Mouse (Mus musculus) kidney, postnatal 0 days (tissue): ENCODE measurements around the gene Comp. TPM values are rescaled to one million over a fixed set of nuclear protein-coding genes. Genes with fewer than 3 reads are reported as not detected.

ENCODE experiments used
- ATAC-seq: fragments of 200-750 bp; cut with Nextera tagmentation; replicated peaks from 2 replicates; pipeline ENCODE4 v1.8.0; 2017; ENCODE audit warnings: low read depth, moderate number of reproducible peaks, moderate TSS enrichment, moderate library complexity; ENCODE audit not compliant: low FRiP score
- DNase-seq: peaks from one replicate; pipeline ENCODE4 v3.0.0-alpha.2; 2016; ENCODE audit warnings: low spot score
- H3K27ac ChIP-seq: fragments of 300-500 bp; sonication (generic); 2 replicates; pipeline ENCODE4 v1.5.1; 2014; ENCODE audit warnings: mild to moderate bottlenecking
- H3K27me3 ChIP-seq: fragments of 300-500 bp; sonication (generic); 2 replicates; pipeline ENCODE4 v1.6.1; 2014; ENCODE audit warnings: low read length, mixed read lengths; ENCODE audit not compliant: insufficient read depth
- H3K36me3 ChIP-seq: fragments of 300-500 bp; sonication (generic); 2 replicates; pipeline ENCODE4 v1.6.1; 2014; ENCODE audit warnings: low read length, mixed read lengths; ENCODE audit not compliant: insufficient read depth
- H3K4me1 ChIP-seq: fragments of 300-500 bp; sonication (generic); replicated peaks from 2 replicates; pipeline ENCODE4 v1.6.1; 2014; ENCODE audit warnings: antibody characterized with exemption, low read length, mixed read lengths; ENCODE audit not compliant: insufficient read depth
- H3K4me2 ChIP-seq: fragments of 300-500 bp; sonication (generic); 2 replicates; pipeline ENCODE4 v1.6.1; 2014; ENCODE audit warnings: mild to moderate bottlenecking, low read length, moderate library complexity, mixed read lengths
- H3K4me3 ChIP-seq: fragments of 300-500 bp; sonication (generic); replicated peaks from 2 replicates; pipeline ENCODE4 v1.5.1; 2014; ENCODE audit warnings: low read depth, low read length
- H3K9ac ChIP-seq: fragments of 300-500 bp; sonication (generic); 2 replicates; pipeline ENCODE4 v1.6.1; 2014; ENCODE audit warnings: low read depth, low read length
- H3K9me3 ChIP-seq: fragments of 300-500 bp; sonication (generic); replicated peaks from 2 replicates; pipeline ENCODE4 v1.6.1; 2016; ENCODE audit warnings: low read length, inconsistent platforms, mixed read lengths
- CTCF ChIP-seq: IDR thresholded peaks from 2 replicates; pipeline ENCODE4 v1.5.1; 2016; ENCODE audit warnings: antibody characterized with exemption, low read depth, mild to moderate bottlenecking, moderate library complexity
- whole genome bisulfite sequencing: fragments of 180-500 bp; shearing (Covaris S2); extraction: QIAGEN DNeasy Blood & Tissue Kit; methylation state at CpG from one replicate; pipeline ENCODE4 v1.1.7; 2014; 5-methylcytosine and 5-hydroxymethylcytosine counted together
- polyA plus RNA-seq: library from polyadenylated mRNA; unstranded; fragments of >200 nt; fragmentation: Nextera tagmentation; extraction: Ambion mirVana; gene quantifications from 2 replicates; pipeline ENCODE4 v1.2.1, GENCODE M21; 2015

The Comp gene
- polyA plus RNA-seq, 1 experiment from 2014 or later = 0.28 TPM

GRCm38 (mm10) chr8:70374318-70374927 lies 1.1 kb downstream of the Comp start:
- no peak overlapping the region for H3K9ac ChIP-seq
- TF ChIP-seq CTCF = no peak
- peak; percentile 62 for ATAC-seq

GRCm38 (mm10) chr8:70375212-70375859 lies 2.0 kb downstream of the Comp start:
- H3K4me3 ChIP-seq = peak overlapping the region; percentile 31; the same call in 1 of the 2 replicates
- H3K4me2 ChIP-seq = no peak overlapping the region; the same call in 1 of the 2 replicates
- no peak for TF ChIP-seq CTCF
- H3K36me3 ChIP-seq = no peaks in the 10 kb centered on the region
- no peak overlapping the region for H3K27ac ChIP-seq
- no peak overlapping the region for H3K9ac ChIP-seq
- ATAC-seq (no peak), DNase-seq (no peak)
- no peaks in the 10 kb centered on the region for H3K9me3 ChIP-seq
- H3K4me1 ChIP-seq = peaks cover 18% of the 10 kb centered on the region
- WGBS = 5% methylated on average over 35 of the region's 35 CpGs
- peaks cover 51% of the 10 kb centered on the region for H3K27me3 ChIP-seq

More at GRCm38 (mm10) chr8:70374318-70374927, 1.1 kb downstream of the Comp start:
- H3K9me3 ChIP-seq = no peaks in the 10 kb centered on the region
- no peaks in the 10 kb centered on the region for H3K36me3 ChIP-seq
- peak overlapping the region; percentile 57 for H3K4me2 ChIP-seq
- peaks cover 51% of the 10 kb centered on the region for H3K27me3 ChIP-seq
- H3K4me1 ChIP-seq = peaks cover 18% of the 10 kb centered on the region
- DNase-seq = peak; percentile 74
- no peak overlapping the region for H3K27ac ChIP-seq
- H3K4me3 ChIP-seq = peak overlapping the region; percentile 31
- 1% methylated on average over 50 of the region's 53 CpGs for WGBS

- 5% methylated on average over 37 of the region's 37 CpGs for WGBS
- ATAC-seq (no peak), DNase-seq (no peak)
Measured at GRCm38 (mm10) chr8:70376275-70376741, 3.0 kb downstream of the Comp start.

GRCm38 (mm10) chr8:70377049-70377448 lies 3.7 kb downstream of the Comp start:
- no peak; the same call in 1 of the 2 replicates for TF ChIP-seq CTCF
- H3K9me3 ChIP-seq = no peaks in the 10 kb centered on the region
- no peaks in the 10 kb centered on the region for H3K36me3 ChIP-seq
- peaks cover 51% of the 10 kb centered on the region for H3K27me3 ChIP-seq
- peaks cover 18% of the 10 kb centered on the region for H3K4me1 ChIP-seq
- H3K27ac ChIP-seq = no peak overlapping the region
- ATAC-seq (no peak), DNase-seq (no peak)
- WGBS = 13% methylated on average over 15 of the region's 15 CpGs
- H3K4me2 ChIP-seq = no peak overlapping the region
- H3K4me3 ChIP-seq = no peak overlapping the region
- no peak overlapping the region for H3K9ac ChIP-seq

More at GRCm38 (mm10) chr8:70376275-70376741, 3.0 kb downstream of the Comp start:
- H3K9ac ChIP-seq = no peak overlapping the region
- H3K36me3 ChIP-seq = no peaks in the 10 kb centered on the region
- H3K4me1 ChIP-seq = peaks cover 18% of the 10 kb centered on the region
- peak overlapping the region; percentile 25; the same call in 1 of the 2 replicates for H3K4me2 ChIP-seq
- H3K27me3 ChIP-seq = peaks cover 51% of the 10 kb centered on the region
- no peak for TF ChIP-seq CTCF
- H3K4me3 ChIP-seq = 0 out of 2 replicates have a peak overlapping the region, but pooled peaks have one; percentile 5
- no peak overlapping the region for H3K27ac ChIP-seq
- H3K9me3 ChIP-seq = no peaks in the 10 kb centered on the region

- Histone ChIP-seq H3K36me3 (no peaks in the 10 kb centered on the region), H3K27ac (no peak overlapping the region), H3K4me2 (no peak overlapping the region), H3K9ac (no peak overlapping the region), H3K4me1 (peaks cover 4% of the 10 kb centered on the region; the same call in 1 of the 2 replicates), H3K9me3 (no peaks in the 10 kb centered on the region), H3K4me3 (no peak overlapping the region), H3K27me3 (peaks cover 27% of the 10 kb centered on the region)
- no peak for TF ChIP-seq CTCF
- DNase-seq = no peak
- ATAC-seq = no peak
- 83% methylated on average over 12 of the region's 12 CpGs for WGBS
Measured at GRCm38 (mm10) chr8:70380069-70380468, 6.7 kb downstream of the Comp start.

GRCm38 (mm10) chr8:70383287-70383686 lies 9.9 kb downstream of the Comp start:
- no peak overlapping the region for H3K9ac ChIP-seq
- H3K9me3 ChIP-seq = no peaks in the 10 kb centered on the region
- 48% methylated on average over 3 of the region's 3 CpGs for WGBS
- peaks cover 16% of the 10 kb centered on the region; the same call in 1 of the 2 replicates for H3K36me3 ChIP-seq
- peak; percentile 77 for TF ChIP-seq CTCF
- H3K27ac ChIP-seq = no peak overlapping the region
- ATAC-seq = peak; percentile 47; the same call in 1 of the 2 replicates
- H3K4me2 ChIP-seq = no peak overlapping the region
- no peaks in the 10 kb centered on the region; the same call in 1 of the 2 replicates for H3K27me3 ChIP-seq
- H3K4me1 ChIP-seq = no peaks in the 10 kb centered on the region
- no peak overlapping the region for H3K4me3 ChIP-seq
- peak; percentile 75 for DNase-seq
